Mouse (Mus musculus) left cerebral cortex, adult 2 months (tissue): ENCODE results near the gene Gh. TPM values are rescaled to one million over a fixed set of nuclear protein-coding genes. Genes with fewer than 3 reads are reported as not detected.
"Not testable (repeated sequence)": the region's sequence is repeated elsewhere in the genome, so short reads cannot be mapped to it uniquely, and the experiment has no call there.

Experiments used
- DNase-seq, 2 experiments: peaks; one replicate each; pipeline ENCODE4 v3.0.0; 2021 to 2022; ENCODE audit warnings: low spot score in 2 of 2, mixed read lengths in 1 of 2; ENCODE audit errors: extremely low spot score in 1 of 2
- H3K27ac ChIP-seq: fragments of 200-600 bp; 2 replicates; pipeline ENCODE4 v1.8.1; 2022
- H3K4me3 ChIP-seq: fragments of 200-600 bp; 2 replicates; pipeline ENCODE4 v1.8.1; 2022
- CTCF ChIP-seq: fragments of 200-600 bp; IDR thresholded peaks from 2 replicates; pipeline ENCODE4 v1.8.1; 2022; ENCODE audit warnings: antibody characterized with exemption, mild to moderate bottlenecking, moderate library complexity
- intact Hi-C: fragments of 180-260 bp; cut with DNase I; formaldehyde crosslinking; loops from one replicate; pipeline ENCODE4 v1.15.1; 2025
- long read RNA-seq, 2 experiments: library from polyadenylated mRNA; stranded (forward); transcript quantifications; one replicate each; pipeline ENCODE4 v2.0.0; 2021; ENCODE audit warnings: borderline mapping rate in 2 of 2
- total RNA-seq, 2 experiments: library from RNA; stranded (reverse); gene quantifications; 2 replicates each; pipeline ENCODE4 v1.2.3; 2021

Gh gene
- total RNA-seq: not detected
- long read RNA-seq, experiment 1: 0 reads
- long read RNA-seq, experiment 2: 0 reads

DNA sequence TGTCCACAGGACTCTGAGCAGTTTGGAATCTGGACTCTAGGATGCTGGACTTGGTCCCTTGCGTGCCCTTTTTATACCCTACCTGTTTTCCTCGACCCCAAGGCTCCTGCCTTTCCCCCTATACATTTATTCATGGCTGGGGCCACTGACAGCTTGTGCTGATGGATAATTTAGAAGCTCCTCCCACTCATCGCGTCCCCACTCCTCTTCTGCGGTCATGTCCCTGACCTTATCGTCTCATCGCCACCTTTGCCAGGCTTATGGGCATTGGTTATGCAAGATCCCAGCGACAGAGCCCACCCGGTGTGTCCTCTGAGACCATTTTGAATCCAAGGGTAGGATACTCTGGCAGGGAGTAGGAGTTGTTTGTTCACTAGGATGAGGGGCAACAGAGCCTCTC lies at the start of gene Gh:
TSS of gene Gh (minus strand) at position 101 of the 400 bp plus-strand sequence.
- intact Hi-C loops: loop anchor here (2.0 to 5.0 kb wide), 2 partner anchors 66 to 89 kb away; partner anchors contain the start of gene Prr29
- TF ChIP-seq CTCF: no peak
- Histone ChIP-seq H3K27ac (no peak within 1 kb of the TSS), H3K4me3 (no peak within 1 kb of the TSS)
- DNase-seq: no peak

DNA sequence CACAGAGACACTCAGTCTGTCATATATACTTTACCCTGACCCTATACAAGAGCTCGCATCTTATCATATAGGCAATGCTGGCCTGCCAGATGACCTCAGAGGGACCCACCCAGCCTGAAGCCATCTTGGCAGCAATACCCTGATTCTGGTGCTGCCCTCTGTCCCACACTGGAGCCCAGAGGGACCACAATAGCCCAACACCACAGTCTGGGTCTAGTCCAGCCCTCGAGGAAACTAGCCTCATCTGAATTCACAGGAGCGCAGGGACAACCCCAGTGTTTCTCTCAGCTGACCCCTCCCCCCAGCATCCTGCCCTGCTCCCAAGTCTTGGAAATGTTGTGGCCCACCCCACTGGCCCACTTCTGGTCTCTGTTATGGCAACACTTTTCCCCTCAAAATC lies 49.6 kb upstream of the Gh start:
- intact Hi-C loops: no loop called here
- H3K4me3 ChIP-seq: no peak overlapping the region
- H3K27ac ChIP-seq: no peak overlapping the region
- no peak for TF ChIP-seq CTCF
- no peak for DNase-seq

DNA sequence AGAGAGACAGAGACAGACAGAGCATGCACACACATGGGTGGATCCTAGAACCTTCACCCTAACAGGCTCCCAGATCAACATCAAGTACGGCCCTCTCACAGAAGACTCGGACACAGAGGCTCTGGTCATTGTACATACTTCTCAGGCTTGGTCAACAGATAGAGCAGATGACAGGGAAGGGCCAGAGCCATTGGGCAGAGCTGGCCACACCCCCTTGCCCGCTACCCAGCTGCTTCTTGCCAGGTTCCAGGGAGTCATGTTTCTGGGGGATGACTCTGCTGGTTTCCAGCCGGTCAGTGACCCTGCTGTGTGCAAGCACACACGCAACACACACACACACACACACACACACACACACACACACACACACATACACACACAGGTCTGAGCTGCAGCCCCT lies 49.2 kb upstream of the Gh start:
- Histone ChIP-seq H3K4me3 (no peak overlapping the region), H3K27ac (no peak overlapping the region)
- no peak for TF ChIP-seq CTCF
- intact Hi-C loops: no loop called here
- no peak for DNase-seq

DNA sequence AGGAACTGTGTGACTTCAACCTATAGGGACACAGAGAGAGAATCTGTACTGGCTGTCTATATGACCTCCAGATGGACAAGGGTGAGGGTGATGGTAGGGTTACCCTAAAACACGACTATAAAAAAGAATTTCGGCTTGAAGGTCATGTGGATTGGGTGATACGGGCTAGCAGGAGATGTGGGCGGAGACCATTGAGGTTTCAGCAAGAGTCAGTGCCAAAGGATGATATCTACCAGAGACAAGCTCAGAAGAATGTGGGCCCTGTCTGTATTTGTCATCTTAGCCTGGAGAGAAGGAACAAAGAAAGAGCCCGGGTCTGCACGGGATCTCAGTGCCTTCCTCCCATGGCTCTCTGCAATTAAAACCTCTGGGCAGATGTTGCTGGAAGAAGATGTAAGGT lies 48.1 kb upstream of the Gh start:
- no peak for TF ChIP-seq CTCF
- intact Hi-C loops: no loop called here
- Histone ChIP-seq H3K4me3 (no peak overlapping the region), H3K27ac (no peak overlapping the region)
- no peak for DNase-seq

DNA sequence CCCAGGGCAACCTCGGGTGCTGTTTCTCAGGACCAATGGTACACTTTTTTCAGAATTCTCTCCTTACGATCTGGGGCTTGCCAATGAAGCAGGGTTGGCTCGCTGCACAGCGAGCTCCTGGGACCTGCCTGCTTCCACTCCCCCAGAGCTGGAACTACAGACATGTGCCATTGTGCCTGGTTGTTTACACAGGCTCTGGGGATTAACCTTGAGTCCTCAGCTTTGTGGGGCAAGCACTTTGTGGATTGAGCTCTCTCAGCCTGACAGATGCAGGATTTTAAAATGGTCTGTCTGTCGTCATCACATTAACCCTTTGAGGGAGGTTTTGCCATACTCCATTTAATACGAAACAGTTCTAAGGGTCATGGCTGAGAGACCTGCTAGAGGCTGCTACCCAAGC lies 43.2 kb upstream of the Gh start:
- DNase-seq: no peak
- no peak overlapping the region for H3K27ac ChIP-seq
- no peak for TF ChIP-seq CTCF
- H3K4me3 ChIP-seq: no peak overlapping the region
- intact Hi-C loops: no loop called here

DNA sequence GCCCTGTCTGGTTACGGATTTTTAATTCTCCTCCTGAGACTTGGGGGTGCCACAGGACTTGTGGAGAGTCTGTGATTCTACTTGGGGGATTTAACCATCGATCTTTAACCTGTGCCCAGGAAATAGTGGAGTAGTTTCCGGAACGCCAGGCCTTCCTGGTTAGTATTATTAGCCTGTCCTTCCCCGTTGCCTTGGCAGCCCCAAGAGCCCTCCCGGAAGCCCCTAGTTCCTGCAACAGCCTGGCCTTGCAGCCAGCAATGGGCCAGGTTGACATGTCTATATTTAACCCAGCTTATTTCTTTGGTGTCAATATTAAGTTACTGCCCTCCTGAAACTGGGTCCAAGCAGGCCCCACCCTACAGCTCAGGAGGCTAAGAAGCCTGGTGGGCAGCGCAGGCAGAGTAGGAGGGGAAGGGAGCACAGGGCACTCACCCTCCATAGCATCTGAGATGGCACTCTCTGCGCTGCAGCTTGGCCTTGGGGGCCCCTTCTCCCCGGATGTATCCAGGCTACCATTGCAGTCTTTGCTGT lies 39.4 kb upstream of the Gh start:
- DNase-seq: no peak
- intact Hi-C loops: no loop called here
- Histone ChIP-seq H3K27ac (no peak overlapping the region), H3K4me3 (no peak overlapping the region)
- no peak for TF ChIP-seq CTCF

DNA sequence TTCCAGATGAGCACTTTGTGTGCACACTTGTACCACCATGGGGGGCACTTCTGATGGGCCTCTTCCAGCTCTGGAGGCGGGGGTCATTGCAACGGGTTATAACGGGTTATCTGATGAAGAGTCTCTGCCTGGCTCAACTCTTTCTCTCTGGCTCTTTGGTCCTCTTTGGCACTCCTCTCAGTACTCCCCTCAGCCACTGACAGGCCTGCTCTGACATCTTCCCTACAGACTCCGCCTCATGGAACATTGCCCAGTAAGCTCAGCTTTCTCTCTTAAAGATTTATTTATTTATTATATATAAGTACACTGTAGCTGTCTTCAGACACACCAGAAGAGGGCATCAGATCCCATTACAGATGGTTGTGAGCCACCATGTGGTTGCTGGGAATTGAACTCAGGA lies 37.7 kb upstream of the Gh start:
- H3K27ac ChIP-seq, H3K4me3 ChIP-seq, intact Hi-C loops, DNase-seq: not testable (repeated sequence)

DNA sequence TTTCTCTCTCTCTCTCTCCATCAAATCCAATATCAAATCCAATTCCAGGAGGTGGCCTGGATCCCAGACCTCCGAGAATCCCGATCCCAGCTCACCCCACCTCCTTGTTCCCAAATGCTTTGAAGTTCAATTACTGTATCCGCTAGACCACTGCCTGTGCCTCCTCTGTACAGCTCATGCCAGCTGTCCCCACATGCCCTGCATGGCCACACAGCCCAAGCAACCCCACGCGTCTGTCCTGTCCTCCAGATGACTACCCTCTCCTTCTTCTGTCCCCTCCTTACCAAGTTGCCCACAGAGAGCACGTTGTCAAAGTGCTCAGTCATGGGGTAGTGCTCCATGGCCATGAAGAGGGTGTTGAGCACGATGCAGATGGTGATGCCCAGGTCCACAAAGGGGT lies 37.2 kb upstream of the Gh start:
- no peak overlapping the region for H3K27ac ChIP-seq
- TF ChIP-seq CTCF: no peak
- intact Hi-C loops: no loop called here
- no peak overlapping the region for H3K4me3 ChIP-seq
- DNase-seq: no peak

DNA sequence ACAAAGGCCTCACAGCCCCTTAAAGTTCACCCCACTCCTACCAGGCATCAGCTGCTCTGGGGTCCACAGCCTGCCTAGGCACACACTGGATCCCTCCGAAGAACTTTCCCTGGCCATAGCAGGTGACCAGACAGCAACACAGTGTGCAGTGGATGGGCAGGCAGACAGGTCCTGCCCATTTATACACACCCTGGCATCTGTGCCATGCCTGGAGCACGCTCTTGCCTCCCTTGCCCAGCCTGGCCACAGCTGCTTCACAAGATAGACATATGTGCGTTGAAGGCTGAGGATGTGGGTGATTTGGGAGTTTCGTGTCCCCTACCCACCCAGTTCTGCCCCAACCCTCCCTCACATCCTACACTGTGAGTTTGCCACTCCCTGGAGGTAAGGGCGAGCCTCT lies 36.4 kb upstream of the Gh start:
- Histone ChIP-seq H3K4me3 (no peak overlapping the region), H3K27ac (no peak overlapping the region)
- intact Hi-C loops: no loop called here
- no peak for DNase-seq
- TF ChIP-seq CTCF: no peak

DNA sequence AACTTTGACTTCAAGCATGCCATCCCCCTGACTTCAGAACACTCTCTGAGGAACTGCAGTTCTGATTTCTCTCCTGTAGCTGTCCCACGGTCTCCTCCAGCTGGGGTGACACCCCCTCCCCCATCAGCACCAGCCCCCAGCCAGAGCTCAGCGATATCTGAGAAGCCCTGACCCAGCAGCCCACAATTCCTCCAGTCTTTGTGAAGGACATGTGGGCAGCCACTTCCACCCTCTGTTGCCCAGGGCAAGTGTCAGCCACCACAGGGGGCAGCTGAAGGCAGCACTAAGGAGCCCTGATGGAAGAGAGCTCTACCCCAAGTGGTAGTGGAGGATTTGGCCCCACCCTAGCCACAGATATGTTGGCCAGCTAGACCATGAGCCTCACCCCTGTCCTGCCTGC lies 32.4 kb upstream of the Gh start:
- Histone ChIP-seq H3K27ac (no peak overlapping the region), H3K4me3 (no peak overlapping the region)
- no peak for DNase-seq
- TF ChIP-seq CTCF: no peak
- intact Hi-C loops: no loop called here

DNA sequence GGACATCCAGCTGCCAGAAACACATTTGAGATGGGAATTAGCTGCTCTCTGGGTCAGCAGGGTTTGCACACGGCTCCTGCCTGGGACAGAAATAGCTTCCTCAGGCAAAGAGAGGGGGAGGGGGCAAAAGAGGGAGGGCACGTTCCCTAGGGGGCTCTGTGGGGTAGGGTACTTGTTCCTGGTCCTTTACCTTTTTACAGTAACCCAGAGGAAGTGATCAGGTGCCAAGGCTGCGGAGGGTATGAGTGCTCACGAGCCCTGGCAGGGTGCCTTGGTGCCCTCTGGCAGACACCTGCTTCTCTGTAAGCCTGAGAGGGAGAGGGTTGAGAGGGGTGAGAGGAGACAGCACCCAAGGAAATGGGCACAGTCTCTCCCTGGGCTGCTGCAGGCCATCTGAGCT lies 30.8 kb upstream of the Gh start:
- intact Hi-C loops: no loop called here
- Histone ChIP-seq H3K4me3 (no peak overlapping the region), H3K27ac (no peak overlapping the region)
- no peak for DNase-seq
- TF ChIP-seq CTCF: no peak

DNA sequence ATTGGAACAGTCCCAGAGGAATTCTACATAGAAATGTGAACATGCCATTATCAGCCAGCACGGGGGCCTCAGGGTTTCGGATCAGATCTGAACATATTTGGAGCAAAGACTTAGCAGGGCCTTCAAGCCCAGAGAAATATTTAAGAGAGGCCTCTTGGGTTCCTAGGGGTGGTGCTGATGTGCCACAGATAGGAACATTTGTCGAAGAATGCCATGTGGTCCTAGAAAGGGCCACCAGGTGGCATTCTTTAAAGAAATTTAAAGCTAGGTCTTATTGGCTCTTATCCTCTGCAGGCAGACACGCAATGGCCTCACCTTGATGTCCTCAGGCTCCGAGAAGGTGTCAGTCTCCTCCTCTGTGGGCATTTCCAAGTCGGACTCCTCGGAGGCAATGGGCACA lies 28.0 kb upstream of the Gh start:
- DNase-seq: no peak
- Histone ChIP-seq H3K4me3 (no peak overlapping the region), H3K27ac (no peak overlapping the region)
- intact Hi-C loops: loop anchor here (2.0 to 10.0 kb wide), 3 partner anchors 61 to 295 kb away; partner anchors contain the start of genes Ftsj3 and Psmc5
- peak; percentile 46 for TF ChIP-seq CTCF

DNA sequence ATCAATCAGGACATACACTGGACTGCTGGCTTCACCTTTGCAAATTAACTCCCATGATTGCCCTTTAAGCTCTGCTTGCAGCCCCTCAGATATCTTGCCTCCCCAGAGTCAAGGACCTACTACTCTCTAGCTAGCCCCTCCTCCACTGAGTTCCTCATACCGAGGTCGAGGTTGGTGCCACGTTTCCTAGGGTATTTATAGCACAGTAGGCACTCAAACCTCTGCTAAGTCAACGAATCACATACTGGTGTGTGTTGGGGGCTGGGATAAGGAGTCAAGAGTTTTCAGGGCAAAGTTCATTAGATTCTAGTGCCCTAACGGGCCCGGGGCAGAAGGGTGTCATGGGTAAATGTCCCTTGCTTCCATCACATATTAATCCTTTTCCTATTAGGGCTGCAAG lies 27.5 kb upstream of the Gh start:
- no peak for TF ChIP-seq CTCF
- no peak overlapping the region for H3K4me3 ChIP-seq
- no peak overlapping the region for H3K27ac ChIP-seq
- intact Hi-C loops: loop anchor here (2.0 to 10.0 kb wide), 3 partner anchors 62 to 296 kb away; partner anchors contain the start of genes Ftsj3 and Psmc5
- no peak for DNase-seq
